Mouse (Mus musculus) gastrocnemius, postnatal 36 days (tissue): ENCODE measurements at regions not wholly inside any gene's neighbourhood (a gene's known extent, or its start where the extent isn't known, plus 50 kb on each side); places are given as distances from the start of the nearest gene placed in this dataset.

ENCODE experiments used
- DNase-seq, 2 experiments: peaks; one replicate each; pipeline ENCODE4 v3.0.0; 2022
- intact Hi-C: fragments of 180-260 bp; cut with DNase I; formaldehyde crosslinking; loops from one replicate; pipeline ENCODE4 v1.15.1; 2025

- intact Hi-C loops = no loop called here
- DNase-seq = no peak
These were observed 220.7 kb downstream of the Fam84b start for GRCm38 (mm10) chr15:60632789-60633456.

GRCm38 (mm10) chr15:60630756-60631402, 222.7 kb downstream of the Fam84b start:
- no peak for DNase-seq

GRCm38 (mm10) chr15:60618801-60619200, 234.8 kb downstream of the Fam84b start:
- DNase-seq = no peak
- intact Hi-C loops = no loop called here

More at GRCm38 (mm10) chr15:60630756-60631402, 222.7 kb downstream of the Fam84b start:
- intact Hi-C loops = no loop called here

GRCm38 (mm10) chr15:60617371-60617770, 236.2 kb downstream of the Fam84b start:
- intact Hi-C loops = no loop called here
- no peak for DNase-seq

- intact Hi-C loops = no loop called here
- no peak for DNase-seq
These were observed 251.7 kb downstream of the Fam84b start for GRCm38 (mm10) chr15:60601885-60602284.

GRCm38 (mm10) chr15:60577084-60577483, 276.5 kb downstream of the Fam84b start:
- DNase-seq = no peak
- intact Hi-C loops = no loop called here

- intact Hi-C loops = no loop called here
- DNase-seq = no peak
These were observed 287.3 kb downstream of the Fam84b start for GRCm38 (mm10) chr15:60566267-60566666.

- intact Hi-C loops = no loop called here
These were observed 288.6 kb downstream of the Fam84b start for GRCm38 (mm10) chr15:60565017-60565416.

GRCm38 (mm10) chr15:60560641-60561040, 292.9 kb downstream of the Fam84b start:
- no peak for DNase-seq
- intact Hi-C loops = no loop called here

More at GRCm38 (mm10) chr15:60565017-60565416, 288.6 kb downstream of the Fam84b start:
- DNase-seq = no peak

- DNase-seq = no peak
- intact Hi-C loops = no loop called here
These were observed 297.9 kb downstream of the Fam84b start for GRCm38 (mm10) chr15:60555691-60556090.

GRCm38 (mm10) chr15:60554587-60554986, 299.0 kb downstream of the Fam84b start:
- DNase-seq = no peak
- intact Hi-C loops = no loop called here

GRCm38 (mm10) chr15:60548045-60548444, 305.5 kb downstream of the Fam84b start:
- intact Hi-C loops = no loop called here
- no peak for DNase-seq

GRCm38 (mm10) chr15:60537191-60537590, 316.4 kb downstream of the Fam84b start:
- no peak for DNase-seq
- intact Hi-C loops = no loop called here

- no peak for DNase-seq
- intact Hi-C loops = no loop called here
These were observed 318.9 kb downstream of the Fam84b start for GRCm38 (mm10) chr15:60534701-60535100.

GRCm38 (mm10) chr15:60516810-60517209, 336.8 kb downstream of the Fam84b start:
- intact Hi-C loops = no loop called here
- no peak for DNase-seq

- no peak for DNase-seq
- intact Hi-C loops = no loop called here
These were observed 376.7 kb downstream of the Fam84b start for GRCm38 (mm10) chr15:60476755-60477310.

GRCm38 (mm10) chr15:60475086-60475485, 378.5 kb downstream of the Fam84b start:
- intact Hi-C loops = no loop called here
- no peak for DNase-seq

GRCm38 (mm10) chr15:60431916-60432315, 415.5 kb upstream of the 4933412E24Rik start:
- intact Hi-C loops = no loop called here
- no peak for DNase-seq

GRCm38 (mm10) chr15:60419081-60419480, 402.7 kb upstream of the 4933412E24Rik start:
- DNase-seq = no peak
- intact Hi-C loops = no loop called here

GRCm38 (mm10) chr15:60392267-60392666, 375.9 kb upstream of the 4933412E24Rik start:
- intact Hi-C loops = no loop called here
- no peak for DNase-seq

- DNase-seq = no peak
- intact Hi-C loops = no loop called here
These were observed 373.9 kb upstream of the 4933412E24Rik start for GRCm38 (mm10) chr15:60390336-60390735.

- intact Hi-C loops = no loop called here
- no peak for DNase-seq
These were observed 371.5 kb upstream of the 4933412E24Rik start for GRCm38 (mm10) chr15:60387962-60388361.
